Mouse (Mus musculus) intestine, postnatal 0 days (tissue): ENCODE results near the gene Ostm1. TPM values are rescaled to one million over a fixed set of nuclear protein-coding genes. Genes with fewer than 3 reads are reported as not detected.
A peak's percentile ranks its signal among the peaks of the same experiment; 100 is the strongest.

Experiments used
- ATAC-seq: fragments of 200-750 bp; cut with Nextera tagmentation; 2 replicates; pipeline ENCODE4 v1.8.0; 2017; ENCODE audit warnings: mild to moderate bottlenecking, moderate TSS enrichment, moderate library complexity
- H3K27ac ChIP-seq: fragments of 300-500 bp; sonication (generic); 2 replicates; pipeline ENCODE4 v1.5.1; 2014; ENCODE audit warnings: mild to moderate bottlenecking, low read depth, low read length, moderate library complexity
- H3K27me3 ChIP-seq: fragments of 300-500 bp; sonication (generic); replicated peaks from 2 replicates; pipeline ENCODE4 v1.6.1; 2014; ENCODE audit warnings: low read length, mixed read lengths; ENCODE audit not compliant: control insufficient read depth, insufficient read depth
- H3K36me3 ChIP-seq: fragments of 300-500 bp; sonication (generic); 2 replicates; pipeline ENCODE4 v1.6.1; 2014; ENCODE audit warnings: mild to moderate bottlenecking, moderate library complexity; ENCODE audit not compliant: control insufficient read depth, insufficient read depth
- H3K4me1 ChIP-seq: fragments of 300-500 bp; sonication (generic); replicated peaks from 2 replicates; pipeline ENCODE4 v1.6.1; 2014; ENCODE audit warnings: antibody characterized with exemption, low read length, mixed read lengths; ENCODE audit not compliant: control insufficient read depth, insufficient read depth
- H3K4me2 ChIP-seq: fragments of 300-500 bp; sonication (generic); replicated peaks from 2 replicates; pipeline ENCODE4 v1.6.1; 2014; ENCODE audit warnings: low read depth, mild to moderate bottlenecking, moderate library complexity
- H3K4me3 ChIP-seq: fragments of 300-500 bp; sonication (generic); 2 replicates; pipeline ENCODE4 v1.5.1; 2014; ENCODE audit warnings: low read depth, low read length
- H3K9ac ChIP-seq: fragments of 300-500 bp; sonication (generic); 2 replicates; pipeline ENCODE4 v1.6.1; 2014; ENCODE audit warnings: mild to moderate bottlenecking, low read depth, low read length
- H3K9me3 ChIP-seq: fragments of 300-500 bp; sonication (generic); 2 replicates; pipeline ENCODE4 v1.6.1; 2016; ENCODE audit warnings: mixed run types; ENCODE audit not compliant: control insufficient read depth
- CTCF ChIP-seq: sonication (generic); IDR thresholded peaks from 2 replicates; pipeline ENCODE4 v1.5.1; 2016; ENCODE audit warnings: low read depth, mild to moderate bottlenecking, control low read depth, antibody characterized with exemption, moderate library complexity
- WGBS: fragments of 180-500 bp; shearing (Covaris S2); extraction: QIAGEN DNeasy Blood & Tissue Kit; methylation state at CpG from one replicate; pipeline ENCODE4 v1.1.7; 2014; 5-methylcytosine and 5-hydroxymethylcytosine counted together
- polyA plus RNA-seq: library from polyadenylated mRNA; unstranded; fragments of >200 nt; fragmentation: Nextera tagmentation; extraction: Ambion mirVana; gene quantifications from 2 replicates; pipeline ENCODE4 v1.2.1, GENCODE M21; 2015

Ostm1 gene
- 25.4 and 29.1 TPM in 2 replicates for polyA plus RNA-seq

GRCm38 (mm10) chr10:42583157-42583872 is at the start of gene Ostm1, which contains the start of gene Nr2e1:
Ostm1 (plus strand) TSS chr10:42583822.
Nr2e1 (minus strand) TSS chr10:42583632.
- Histone ChIP-seq H3K9ac (no peak within 1 kb of the TSS), H3K9me3 (no peaks in the 10 kb centered on the region), H3K27me3 (peaks cover 89% of the 10 kb centered on the region), H3K4me1 (no peaks in the 10 kb centered on the region), H3K36me3 (no peaks in the 10 kb centered on the region), H3K4me2 (peak within 1 kb of the TSS; percentile 27), H3K4me3 (peak within 1 kb of the TSS; percentile 1; the same call in 1 of the 2 replicates), H3K27ac (no peak within 1 kb of the TSS)
- ATAC-seq = no peak
- TF ChIP-seq CTCF = no peak
- WGBS = under 1% methylated on average over 43 of the region's 43 CpGs

- ATAC-seq = no peak
- Histone ChIP-seq H3K4me1 (no peaks in the 10 kb centered on the region), H3K4me2 (no peak overlapping the region), H3K4me3 (no peak overlapping the region), H3K27ac (no peak overlapping the region), H3K9ac (no peak overlapping the region), H3K27me3 (no peaks in the 10 kb centered on the region), H3K36me3 (peaks cover 45% of the 10 kb centered on the region), H3K9me3 (no peaks in the 10 kb centered on the region)
- TF ChIP-seq CTCF = no peak
- WGBS = 83% methylated on average over 11 of the region's 11 CpGs
Measured at GRCm38 (mm10) chr10:42533836-42534453, 49.7 kb upstream of the Ostm1 start.

GRCm38 (mm10) chr10:42537571-42538316 is 45.9 kb upstream of the Ostm1 start:
- Histone ChIP-seq H3K4me3 (no peak overlapping the region), H3K4me1 (no peaks in the 10 kb centered on the region), H3K27me3 (no peaks in the 10 kb centered on the region), H3K27ac (no peak overlapping the region), H3K4me2 (no peak overlapping the region), H3K9ac (no peak overlapping the region), H3K36me3 (peaks cover 29% of the 10 kb centered on the region), H3K9me3 (no peaks in the 10 kb centered on the region)
- no peak for ATAC-seq
- TF ChIP-seq CTCF = no peak
- 81% methylated on average over 9 of the region's 9 CpGs for WGBS

DNA sequence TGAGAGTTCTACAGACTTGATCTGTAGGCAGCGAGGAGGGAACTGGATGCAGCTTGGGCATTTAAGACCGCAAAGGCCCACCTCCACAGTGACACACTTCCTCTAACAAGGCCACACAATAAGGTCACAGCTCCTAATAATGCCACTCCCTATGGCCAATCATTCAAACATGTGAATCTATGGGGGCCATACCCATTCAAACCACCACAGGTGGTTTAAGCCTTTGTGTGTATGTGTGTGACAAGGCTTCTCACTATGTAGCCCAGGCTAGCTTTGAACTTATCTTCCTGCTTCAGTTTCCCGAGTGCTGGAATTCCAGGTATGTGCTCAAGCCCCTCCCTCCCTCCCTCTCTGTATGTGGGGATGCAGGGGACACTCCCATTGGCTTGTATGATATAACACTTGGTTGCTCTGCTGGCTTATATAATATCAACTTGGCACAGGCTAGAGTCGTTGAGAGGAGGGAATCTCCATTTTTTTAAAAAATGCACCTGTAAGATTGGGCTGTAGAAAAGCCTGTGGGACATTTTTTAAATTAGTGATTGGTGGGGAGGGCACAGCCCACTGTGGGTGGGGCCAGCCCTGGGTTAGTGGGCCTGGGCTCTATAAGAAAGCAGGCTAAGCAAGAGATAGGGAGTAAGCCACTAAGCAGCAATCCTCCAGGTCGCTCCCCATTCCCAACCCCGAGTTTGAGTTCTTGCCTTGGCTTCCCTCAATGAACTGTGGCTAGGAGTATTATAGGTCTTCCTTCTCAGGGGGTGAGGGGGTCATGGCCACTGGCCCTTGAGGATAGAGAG is 37.7 kb upstream of the Ostm1 start:
- H3K4me2 ChIP-seq = no peak overlapping the region
- no peak overlapping the region for H3K9ac ChIP-seq
- no peaks in the 10 kb centered on the region for H3K4me1 ChIP-seq
- no peak for ATAC-seq
- no peaks in the 10 kb centered on the region for H3K27me3 ChIP-seq
- H3K9me3 ChIP-seq = no peaks in the 10 kb centered on the region
- H3K27ac ChIP-seq = no peak overlapping the region
- no peak for TF ChIP-seq CTCF
- no peak overlapping the region for H3K4me3 ChIP-seq
- 76% methylated on average over 6 of the region's 6 CpGs for WGBS
- no peaks in the 10 kb centered on the region for H3K36me3 ChIP-seq

GRCm38 (mm10) chr10:42546507-42546906 is 37.1 kb upstream of the Ostm1 start:
- 92% methylated on average over 3 of the region's 3 CpGs for WGBS
- Histone ChIP-seq H3K4me1 (no peaks in the 10 kb centered on the region), H3K4me2 (no peak overlapping the region), H3K9ac (no peak overlapping the region), H3K27ac (no peak overlapping the region), H3K36me3 (no peaks in the 10 kb centered on the region), H3K9me3 (no peaks in the 10 kb centered on the region), H3K27me3 (no peaks in the 10 kb centered on the region), H3K4me3 (no peak overlapping the region)
- no peak for TF ChIP-seq CTCF
- ATAC-seq = no peak
